Mouse (Mus musculus) cerebellum, adult 9-10 months (tissue): ENCODE results near the gene Gm5771.
"Not testable (repeated sequence)": the region's sequence is repeated elsewhere in the genome, so short reads cannot be mapped to it uniquely, and the experiment has no call there.

ENCODE experiments used
- DNase-seq: peaks from one replicate; pipeline ENCODE4 v3.0.0; 2022

Gene Gm5771

GRCm38 (mm10) chr6:41392056-41392455 lies at the start of gene Gm5771:
Gene Gm5771, plus strand, starts transcription at chr6:41392356.
- DNase-seq: not testable (repeated sequence)

GRCm38 (mm10) chr6:41353932-41354331 lies 38.2 kb upstream of the Gm5771 start, which contains the start of gene Try10:
Gene Try10, plus strand, starts transcription at chr6:41354105.
- DNase-seq: no peak

GRCm38 (mm10) chr6:41373772-41374171 lies 18.4 kb upstream of the Gm5771 start:
- not testable (repeated sequence) for DNase-seq

GRCm38 (mm10) chr6:41377578-41377977 lies 14.6 kb upstream of the Gm5771 start, which contains the start of gene Prss3:
Gene Prss3, minus strand, starts transcription at chr6:41377678.
- DNase-seq: not testable (repeated sequence)

GRCm38 (mm10) chr6:41386781-41387180 lies 5.4 kb upstream of the Gm5771 start:
- no peak for DNase-seq

- DNase-seq: not testable (repeated sequence)
These were observed 516 bp upstream of the Gm5771 start for GRCm38 (mm10) chr6:41391640-41392039.

- not testable (repeated sequence) for DNase-seq
These were observed 50.1 kb downstream of the Gm5771 start for GRCm38 (mm10) chr6:41442261-41442660.

GRCm38 (mm10) chr6:41446045-41446444 lies 53.9 kb downstream of the Gm5771 start, which contains the start of gene Gm10334:
Gene Gm10334, minus strand, starts transcription at chr6:41446145.
- DNase-seq: not testable (repeated sequence)
